Comparison of ENCODE assay signal across 35 mouse cellular contexts in the genomic region with DNA sequence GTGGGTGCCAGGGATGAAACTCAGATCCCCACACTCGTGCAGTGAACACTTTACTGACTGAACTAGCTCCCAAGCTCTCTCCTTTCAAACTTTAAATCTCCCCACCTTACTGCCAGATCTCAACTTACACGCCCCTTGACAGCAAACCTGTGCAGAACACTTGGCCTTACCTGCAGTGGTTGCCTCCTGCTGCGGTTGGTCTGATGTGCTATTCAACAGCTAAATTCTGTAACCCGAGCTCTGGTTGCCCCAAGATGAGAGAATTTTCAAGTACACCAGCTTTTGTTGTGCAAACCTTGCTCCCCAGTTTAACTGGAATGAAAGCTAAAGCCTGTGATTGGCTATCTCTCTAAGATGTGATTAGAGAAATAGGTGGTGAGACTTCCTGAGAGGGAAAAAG. TPM values are rescaled to one million over a fixed set of nuclear protein-coding genes. Genes with fewer than 3 reads are reported as not detected.
A peak's percentile ranks its signal among the peaks of the same experiment; 100 is the strongest.
DNase-seq lines count a peak whose midpoint lies in the region; ATAC-seq lines count a peak whose summit lies in the region.
"Had no signal": no experiment of that assay in that cellular context is flagged by ENCODE, and none has a peak within 500 bp of the region (broad histone marks: within the 10 kb centered on the region; RNA-seq: fewer than 3 reads in every experiment).

No protein-coding gene starts in this region.

- H3K4me1 ChIP-seq in neural tube, embryonic 15.5 days = no peaks in the 10 kb centered on the region
- H3K4me1 ChIP-seq: embryonic facial prominence, embryonic 15.5 days; forebrain, embryonic 12.5 days; forebrain, embryonic 15.5 days; heart, embryonic 10.5 days; heart, embryonic 13.5 days had no signal

- ATAC-seq in neural tube, embryonic 15.5 days (ENCODE audit: low FRiP score) = no peak
- ATAC-seq: CD4-positive, CD25-positive, alpha-beta regulatory T cell, adult 4 months; forebrain, embryonic 15.5 days; hindbrain, postnatal 0 days; inflammation-experienced regulatory T-cells, adult 6 months; intestine, embryonic 16.5 days had no signal

- no peak overlapping the region for H3K4me3 ChIP-seq in neural tube, embryonic 15.5 days (replicated peaks)
- H3K4me3 ChIP-seq: embryonic facial prominence, embryonic 15.5 days; forebrain, embryonic 12.5 days; forebrain, embryonic 15.5 days; heart, adult 2 months; heart, embryonic 10.5 days; heart, embryonic 13.5 days had no signal

- no peak overlapping the region for H3K9ac ChIP-seq in neural tube, embryonic 15.5 days (replicated peaks)
- H3K9ac ChIP-seq: embryonic facial prominence, embryonic 15.5 days; forebrain, embryonic 12.5 days; forebrain, embryonic 15.5 days; heart, embryonic 13.5 days; hindbrain, embryonic 14.5 days had no signal

- H3K27ac ChIP-seq in neural tube, embryonic 15.5 days (replicated peaks) = no peak overlapping the region
- H3K27ac ChIP-seq: embryonic facial prominence, embryonic 15.5 days; forebrain, embryonic 12.5 days; forebrain, embryonic 15.5 days; heart, adult 2 months; heart, embryonic 10.5 days; heart, embryonic 13.5 days; hindbrain, embryonic 14.5 days; hindbrain, postnatal 0 days had no signal

- 50% methylated on average over 4 of the region's 4 CpGs for WGBS in neural tube, embryonic 15.5 days

- H3K36me3 ChIP-seq in neural tube, embryonic 15.5 days = no peaks in the 10 kb centered on the region
- H3K36me3 ChIP-seq: embryonic facial prominence, embryonic 15.5 days; forebrain, embryonic 12.5 days; forebrain, embryonic 15.5 days; heart, embryonic 10.5 days; heart, embryonic 13.5 days had no signal

- DNase-seq in neural tube, embryonic 10.5 days (ENCODE audit: extremely low spot score, low spot score) = peak; percentile 8
- DNase-seq in ES-CJ7 (ENCODE audit: low read depth, low spot score) = peak; percentile 90
- peak; percentile 51 for DNase-seq in ZHBTc4 (ENCODE audit: low read depth, low spot score)
- no peak for DNase-seq in adrenal gland, postnatal 10 days
- no peak for DNase-seq in urinary bladder, postnatal 36 days (ENCODE audit: low spot score in 2 of 2)
- DNase-seq: adrenal gland, postnatal 25 days; cerebellum, adult 11-12 months; cerebellum, adult 8-10 months; cerebellum, postnatal 10 days; cerebellum, postnatal 36 days; embryo, embryonic 11 days; gastrocnemius, postnatal 36 days; heart, adult 2 months; heart, postnatal 14 days; heart, postnatal 4 days had no signal

- no peaks in the 10 kb centered on the region for H3K9me3 ChIP-seq in neural tube, embryonic 15.5 days (replicated peaks)
- H3K9me3 ChIP-seq: embryonic facial prominence, embryonic 15.5 days; forebrain, embryonic 12.5 days; forebrain, embryonic 15.5 days; heart, embryonic 10.5 days had no signal

- no peaks in the 10 kb centered on the region for H3K27me3 ChIP-seq in neural tube, embryonic 15.5 days (replicated peaks)
- H3K27me3 ChIP-seq: embryonic facial prominence, embryonic 15.5 days; forebrain, embryonic 12.5 days; forebrain, embryonic 15.5 days; heart, embryonic 13.5 days had no signal

- no peak overlapping the region for H3K4me2 ChIP-seq in neural tube, embryonic 15.5 days
- H3K4me2 ChIP-seq: embryonic facial prominence, embryonic 15.5 days; forebrain, embryonic 12.5 days; forebrain, embryonic 15.5 days; heart, embryonic 13.5 days; hindbrain, embryonic 14.5 days had no signal

RNA-seq across cellular contexts. Expression of gene Gm47429, which starts 9.7 kb away (rescaled TPM):
- not detected in 2 replicates for polyA plus RNA-seq in neural tube, embryonic 15.5 days (2015; fragmentation: Nextera tagmentation; extraction: Ambion mirVana)
- not detected for total RNA-seq in adrenal gland, postnatal 10 days (2021)
- total RNA-seq: adrenal gland, adult 2 months; adrenal gland, postnatal 25 days; gastrocnemius, adult 8-10 months; gastrocnemius, postnatal 36 days; granulocyte monocyte progenitor cell, adult 5-6 weeks; heart, adult 2 months; heart, postnatal 14 days; heart, postnatal 4 days; hindbrain, postnatal 0 days had no signal
- polyA plus RNA-seq: adrenal gland, adult 2 months; brain, embryonic 14.5 days; C2C12; CD4-positive, CD25-positive, alpha-beta regulatory T cell, adult 4 months; cortical plate, adult 2 months; embryonic facial prominence, embryonic 11.5 days; embryonic facial prominence, embryonic 15.5 days; forebrain, embryonic 12.5 days; forebrain, embryonic 15.5 days; heart, adult 2 months; heart, embryonic 10.5 days; heart, embryonic 13.5 days; heart, embryonic 16.5 days; hindbrain, embryonic 11.5 days; hindbrain, embryonic 14.5 days; hindbrain, postnatal 0 days; inflammation-experienced regulatory T-cells, adult 6 months; intestine, embryonic 16.5 days had no signal

RNA-seq across cellular contexts. Expression of gene Nutm2, which starts 13.7 kb away (rescaled TPM):
- not detected in 2 replicates for polyA plus RNA-seq in neural tube, embryonic 15.5 days (2015; fragmentation: Nextera tagmentation; extraction: Ambion mirVana)
- total RNA-seq in adrenal gland, postnatal 10 days (2021) = not detected
- total RNA-seq: adrenal gland, adult 2 months; adrenal gland, postnatal 25 days; gastrocnemius, adult 8-10 months; gastrocnemius, postnatal 36 days; granulocyte monocyte progenitor cell, adult 5-6 weeks; heart, adult 2 months; heart, postnatal 14 days; heart, postnatal 4 days; hindbrain, postnatal 0 days had no signal
- polyA plus RNA-seq: adrenal gland, adult 2 months; brain, embryonic 14.5 days; C2C12; CD4-positive, CD25-positive, alpha-beta regulatory T cell, adult 4 months; cortical plate, adult 2 months; embryonic facial prominence, embryonic 11.5 days; embryonic facial prominence, embryonic 15.5 days; forebrain, embryonic 12.5 days; forebrain, embryonic 15.5 days; heart, adult 2 months; heart, embryonic 10.5 days; heart, embryonic 13.5 days; heart, embryonic 16.5 days; hindbrain, embryonic 11.5 days; hindbrain, embryonic 14.5 days; hindbrain, postnatal 0 days; inflammation-experienced regulatory T-cells, adult 6 months; intestine, embryonic 16.5 days had no signal

RNA-seq across cellular contexts. Expression of gene Fbxw17, which starts 35.8 kb away (rescaled TPM):
- 30.8 and 36.5 TPM in 2 replicates for polyA plus RNA-seq in neural tube, embryonic 15.5 days (2015; fragmentation: Nextera tagmentation; extraction: Ambion mirVana)
- total RNA-seq in adrenal gland, postnatal 10 days (2021) = 10 to 100 TPM; 12.3 to 14.9 TPM

Comparison
In these comparisons a context has a peak if more than half of its experiments do, and no peak if none do; other contexts are left out.
1. DNase-seq: peak in neural tube, embryonic 10.5 days (single experiment), ES-CJ7 (single experiment) and ZHBTc4 (single experiment); none in adrenal gland, postnatal 10 days (single experiment) and urinary bladder, postnatal 36 days (0 of 2).